8 mouse cellular contexts compared by ENCODE assay signal in genomic region chr7:99659379-99660029, GRCm38 (mm10). TPM values are rescaled to one million over a fixed set of nuclear protein-coding genes. Genes with fewer than 3 reads are reported as not detected.
DNase-seq lines count a peak whose midpoint lies in the region; ATAC-seq lines count a peak whose summit lies in the region.

No protein-coding gene starts in this region.

- no peaks in the 10 kb centered on the region for H3K9me3 ChIP-seq in liver, embryonic 12.5 days (replicated peaks)
- H3K9me3 ChIP-seq in kidney, embryonic 14.5 days (ENCODE audit: control insufficient read depth, low read length) = no peaks in the 10 kb centered on the region
- no peaks in the 10 kb centered on the region for H3K9me3 ChIP-seq in limb, embryonic 13.5 days
- H3K9me3 ChIP-seq in neural tube, embryonic 14.5 days (ENCODE audit: control insufficient read depth, low read length) = no peaks in the 10 kb centered on the region

- no peak overlapping the region for H3K4me2 ChIP-seq in liver, embryonic 12.5 days
- H3K4me2 ChIP-seq in kidney, embryonic 14.5 days (replicated peaks; ENCODE audit: low read depth, low read length) = no peak overlapping the region
- no peak overlapping the region for H3K4me2 ChIP-seq in limb, embryonic 13.5 days (replicated peaks)
- no peak overlapping the region for H3K4me2 ChIP-seq in neural tube, embryonic 14.5 days (ENCODE audit: low read depth, low read length)

- H3K9ac ChIP-seq in liver, embryonic 12.5 days = no peak overlapping the region
- no peak overlapping the region for H3K9ac ChIP-seq in kidney, embryonic 14.5 days (ENCODE audit: low read depth, low read length)
- H3K9ac ChIP-seq in limb, embryonic 13.5 days = no peak overlapping the region
- H3K9ac ChIP-seq in neural tube, embryonic 14.5 days (replicated peaks; ENCODE audit: low read depth, low read length) = no peak overlapping the region

- no peak overlapping the region for H3K27ac ChIP-seq in liver, embryonic 12.5 days
- no peak overlapping the region for H3K27ac ChIP-seq in kidney, embryonic 14.5 days (ENCODE audit: low read depth, low read length)
- H3K27ac ChIP-seq in limb, embryonic 13.5 days = no peak overlapping the region
- H3K27ac ChIP-seq in neural tube, embryonic 14.5 days (ENCODE audit: low read depth, low read length) = no peak overlapping the region

- H3K4me1 ChIP-seq in liver, embryonic 12.5 days = no peaks in the 10 kb centered on the region
- no peaks in the 10 kb centered on the region for H3K4me1 ChIP-seq in kidney, embryonic 14.5 days (ENCODE audit: control insufficient read depth, insufficient read depth, low read length)
- H3K4me1 ChIP-seq in limb, embryonic 13.5 days = no peaks in the 10 kb centered on the region
- no peaks in the 10 kb centered on the region for H3K4me1 ChIP-seq in neural tube, embryonic 14.5 days (ENCODE audit: control insufficient read depth, insufficient read depth, low read length)

- intact Hi-C loops in gastrocnemius, postnatal 14 days (cut with DNase I; ENCODE audit: low total_unique reads) = loop anchor here (2.0 to 5.0 kb wide), 2 partner anchors 51 to 138 kb away; partner anchors contain the start of gene Slco2b1

- DNase-seq in liver = peak; percentile 83
- peak; percentile 60 to 63 for DNase-seq in cerebellum, postnatal 36 days
- peak; percentile 87 for DNase-seq in gastrocnemius, postnatal 14 days
- DNase-seq in testis, postnatal 10 days (ENCODE audit: low spot score) = peak; percentile 93

- WGBS in liver, embryonic 12.5 days (ENCODE audit: insufficient replicate concordance) = 43% methylated on average over 12 of the region's 12 CpGs
- 44% methylated on average over 12 of the region's 12 CpGs for WGBS in kidney, embryonic 14.5 days
- WGBS in limb, embryonic 13.5 days = 49% methylated on average over 12 of the region's 12 CpGs
- 48% methylated on average over 12 of the region's 12 CpGs for WGBS in neural tube, embryonic 14.5 days

- peaks cover 19% of the 10 kb centered on the region for H3K27me3 ChIP-seq in liver, embryonic 12.5 days (replicated peaks)
- H3K27me3 ChIP-seq in kidney, embryonic 14.5 days (ENCODE audit: control insufficient read depth, insufficient read depth, low read length) = no peaks in the 10 kb centered on the region
- no peaks in the 10 kb centered on the region for H3K27me3 ChIP-seq in limb, embryonic 13.5 days
- no peaks in the 10 kb centered on the region for H3K27me3 ChIP-seq in neural tube, embryonic 14.5 days (ENCODE audit: control insufficient read depth, insufficient read depth, low read length)

- H3K4me3 ChIP-seq in liver, embryonic 12.5 days = no peak overlapping the region
- H3K4me3 ChIP-seq in kidney, embryonic 14.5 days (ENCODE audit: low read length) = no peak overlapping the region
- H3K4me3 ChIP-seq in limb, embryonic 13.5 days = no peak overlapping the region
- no peak overlapping the region for H3K4me3 ChIP-seq in neural tube, embryonic 14.5 days (ENCODE audit: low read depth, low read length)

- H3K36me3 ChIP-seq in liver, embryonic 12.5 days = no peaks in the 10 kb centered on the region
- H3K36me3 ChIP-seq in kidney, embryonic 14.5 days (ENCODE audit: control insufficient read depth, insufficient read depth, low read length) = no peaks in the 10 kb centered on the region
- H3K36me3 ChIP-seq in limb, embryonic 13.5 days = no peaks in the 10 kb centered on the region
- H3K36me3 ChIP-seq in neural tube, embryonic 14.5 days (ENCODE audit: control insufficient read depth, insufficient read depth, low read length) = no peaks in the 10 kb centered on the region

- no peak for ATAC-seq in liver, embryonic 12.5 days
- peak; percentile 90 for ATAC-seq in kidney, embryonic 14.5 days (ENCODE audit: low FRiP score, low TSS enrichment)
- ATAC-seq in limb, embryonic 13.5 days (ENCODE audit: low FRiP score, low read depth) = peak; percentile 59; the same call in 1 of the 2 replicates
- ATAC-seq in neural tube, embryonic 14.5 days (ENCODE audit: low read depth) = peak; percentile 65; the same call in 1 of the 2 replicates

RNA-seq across cellular contexts. Expression of gene Tpbgl, which starts 32.6 kb away (rescaled TPM):
- 0.31 and 0.42 TPM in 2 replicates for polyA plus RNA-seq in liver, embryonic 12.5 days (2016; fragmentation: Nextera tagmentation; extraction: Ambion mirVana)
- 10 to 100 TPM; 38.7 to 43.2 TPM for total RNA-seq in gastrocnemius, postnatal 14 days (2021)
- 0.50 and 0.83 TPM in 2 replicates for polyA plus RNA-seq in kidney, embryonic 14.5 days (2014; fragmentation: Nextera tagmentation; extraction: Ambion mirVana)
- 0.23 and 0.24 TPM in 2 replicates for polyA plus RNA-seq in limb, embryonic 13.5 days (2015; fragmentation: Nextera tagmentation; extraction: Ambion mirVana)
- 1.8 and 3.5 TPM in 2 replicates for polyA plus RNA-seq in neural tube, embryonic 14.5 days (2014; fragmentation: Nextera tagmentation; extraction: Ambion mirVana)

RNA-seq across cellular contexts. Expression of gene Slco2b1, which starts 51.6 kb away (rescaled TPM):
- 0.29 and 0.45 TPM in 2 replicates for polyA plus RNA-seq in liver, embryonic 12.5 days (2016; fragmentation: Nextera tagmentation; extraction: Ambion mirVana)
- 1 to 10 TPM; 6.4 to 7.5 TPM for total RNA-seq in gastrocnemius, postnatal 14 days (2021)
- polyA plus RNA-seq in kidney, embryonic 14.5 days (2014; fragmentation: Nextera tagmentation; extraction: Ambion mirVana) = 0.90 and 1.2 TPM in 2 replicates
- polyA plus RNA-seq in limb, embryonic 13.5 days (2015; fragmentation: Nextera tagmentation; extraction: Ambion mirVana) = 2.0 and 2.6 TPM in 2 replicates
- polyA plus RNA-seq in neural tube, embryonic 14.5 days (2014; fragmentation: Nextera tagmentation; extraction: Ambion mirVana) = 3.4 and 5.5 TPM in 2 replicates
